Mouse (Mus musculus) adrenal gland (tissue): ENCODE measurements around the gene Akr1cl.

Experiments
- intact Hi-C: fragments of 180-260 bp; cut with DNase I; formaldehyde crosslinking; loops from one replicate; pipeline ENCODE4 v1.15.1; 2025

Gene Akr1cl

GRCm38 (mm10) chr1:65004526-65004925, 28.0 kb downstream of the Akr1cl start:
- intact Hi-C loops: no loop called here

GRCm38 (mm10) chr1:64993206-64993605, 39.4 kb downstream of the Akr1cl start:
- intact Hi-C loops: no loop called here

- intact Hi-C loops: loop anchor here (5.0 to 10.0 kb wide), 4 partner anchors 66 to 1323 kb away; partner anchors contain the start of gene Mettl21a
Observed at GRCm38 (mm10) chr1:64988176-64988575, 44.4 kb downstream of the Akr1cl start.

GRCm38 (mm10) chr1:64986120-64986519, 46.4 kb downstream of the Akr1cl start:
- intact Hi-C loops: loop anchor here (5.0 to 10.0 kb wide), 4 partner anchors 64 to 1321 kb away; partner anchors contain the start of gene Mettl21a

- intact Hi-C loops: loop anchor here (10.0 kb wide), 2 partner anchors 368 to 1318 kb away; partner anchors contain the start of gene Mettl21a
Observed at GRCm38 (mm10) chr1:64983247-64983646, 49.3 kb downstream of the Akr1cl start.

- intact Hi-C loops: no loop called here
Observed at GRCm38 (mm10) chr1:64978321-64978799, 54.2 kb downstream of the Akr1cl start.

- intact Hi-C loops: no loop called here
Observed at GRCm38 (mm10) chr1:64975346-64975745, 57.2 kb downstream of the Akr1cl start.

- intact Hi-C loops: no loop called here
Observed at GRCm38 (mm10) chr1:64970685-64971084, 61.9 kb downstream of the Akr1cl start.
